Mouse (Mus musculus): ENCODE measurements around the gene Ndufa13. TPM values are rescaled to one million over a fixed set of nuclear protein-coding genes. Genes with fewer than 3 reads are reported as not detected.

Ndufa13 gene
- total and polyA plus RNA-seq, 2 experiments from 2014 or later: 91.4 to 269 TPM

DNA sequence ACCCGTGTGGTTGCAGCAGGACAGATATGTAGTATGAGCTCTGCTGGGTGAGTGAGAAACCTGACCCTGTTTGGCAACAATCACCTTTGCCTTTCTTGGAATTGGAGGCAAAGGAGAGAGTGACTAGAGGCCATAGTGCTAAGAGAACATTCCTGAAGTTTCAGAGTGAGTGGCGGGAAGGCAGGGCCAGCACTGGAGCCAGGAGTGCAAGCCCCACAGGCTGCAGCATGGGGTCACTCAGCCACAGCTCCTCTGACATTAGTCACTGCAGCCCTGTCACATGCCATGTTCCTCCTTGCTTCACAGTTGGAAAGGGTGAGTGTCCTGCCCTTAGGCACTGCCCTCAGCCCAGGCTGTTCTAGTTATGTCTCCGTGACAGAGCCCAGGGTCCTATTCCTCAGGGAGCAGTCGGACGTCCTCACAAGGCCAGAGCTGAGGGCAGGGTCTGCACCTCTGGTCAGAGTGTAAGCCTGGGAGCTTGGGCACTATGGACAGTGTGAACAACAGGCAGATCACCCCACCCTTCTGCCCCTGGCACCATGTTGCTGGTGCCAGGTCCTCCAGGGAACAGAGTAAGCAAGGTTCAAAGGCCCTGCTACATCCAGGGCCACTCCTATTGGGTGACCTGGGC is 34.5 kb downstream of the Ndufa13 start:
- no peaks in the 10 kb centered on the region for H3K36me3 ChIP-seq (ENCODE audit: insufficient read depth, low read length)
- DNase-seq (ENCODE audit: low spot score) (no peak), ATAC-seq (no peak)
- no peak overlapping the region for H3K27ac ChIP-seq
- WGBS: 89% methylated on average over 5 of the region's 5 CpGs
- TF ChIP-seq CTCF (IDR thresholded peaks at IDR 0.05; ENCODE audit: low read depth): no peak
- H3K4me1 ChIP-seq (ENCODE audit: insufficient read depth, low read length): no peaks in the 10 kb centered on the region
- no peaks in the 10 kb centered on the region for H3K9me3 ChIP-seq (ENCODE audit: low read length)
- H3K9ac ChIP-seq (replicated peaks; ENCODE audit: low read length): no peak overlapping the region
- H3K4me2 ChIP-seq (ENCODE audit: low read depth, low read length): no peak overlapping the region
- H3K4me3 ChIP-seq (ENCODE audit: low read length): no peak overlapping the region
- H3K27me3 ChIP-seq (ENCODE audit: insufficient read depth, low read length): no peaks in the 10 kb centered on the region

DNA sequence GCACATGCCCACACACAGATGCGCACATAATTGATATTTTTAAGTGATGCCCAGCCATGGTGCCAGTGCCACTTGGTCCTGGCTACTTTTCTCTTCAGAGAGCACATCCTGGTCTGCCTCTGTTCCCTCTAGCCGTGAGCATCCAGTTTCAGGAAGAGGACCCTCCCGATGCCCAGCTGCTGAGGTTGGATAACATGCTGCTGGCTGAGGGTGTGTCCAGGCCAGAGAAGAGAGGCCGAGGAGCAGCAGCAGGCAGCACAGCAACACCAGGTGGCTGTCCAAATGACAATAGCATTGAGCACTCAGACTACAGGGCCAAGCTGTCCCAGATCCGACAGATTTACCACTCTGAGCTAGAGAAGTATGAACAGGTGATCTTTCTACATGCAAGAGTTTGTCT is 38.2 kb downstream of the Ndufa13 start:
- H3K4me1 ChIP-seq (ENCODE audit: insufficient read depth, low read length): no peaks in the 10 kb centered on the region
- H3K27ac ChIP-seq: no peak overlapping the region
- ATAC-seq (no peak), DNase-seq (ENCODE audit: low spot score) (no peak)
- H3K9ac ChIP-seq (replicated peaks; ENCODE audit: low read length): no peak overlapping the region
- H3K36me3 ChIP-seq (ENCODE audit: insufficient read depth, low read length): no peaks in the 10 kb centered on the region
- no peak for TF ChIP-seq CTCF (IDR thresholded peaks at IDR 0.05; ENCODE audit: low read depth)
- H3K9me3 ChIP-seq (ENCODE audit: low read length): no peaks in the 10 kb centered on the region
- WGBS: 83% methylated on average over 5 of the region's 5 CpGs
- no peaks in the 10 kb centered on the region for H3K27me3 ChIP-seq (ENCODE audit: insufficient read depth, low read length)
- H3K4me3 ChIP-seq (ENCODE audit: low read length): no peak overlapping the region
- H3K4me2 ChIP-seq (ENCODE audit: low read depth, low read length): no peak overlapping the region

- H3K36me3 ChIP-seq (ENCODE audit: insufficient read depth, low read length): no peaks in the 10 kb centered on the region
- H3K9ac ChIP-seq (replicated peaks; ENCODE audit: low read length): no peak overlapping the region
- no peak overlapping the region for H3K4me2 ChIP-seq (ENCODE audit: low read depth, low read length)
- H3K4me1 ChIP-seq (ENCODE audit: insufficient read depth, low read length): no peaks in the 10 kb centered on the region
- TF ChIP-seq CTCF (IDR thresholded peaks at IDR 0.05; ENCODE audit: low read depth): no peak
- no peaks in the 10 kb centered on the region for H3K27me3 ChIP-seq (ENCODE audit: insufficient read depth, low read length)
- H3K27ac ChIP-seq: no peak overlapping the region
- DNase-seq (ENCODE audit: low spot score) (no peak), ATAC-seq (no peak)
- H3K4me3 ChIP-seq (ENCODE audit: low read length): no peak overlapping the region
- no peaks in the 10 kb centered on the region for H3K9me3 ChIP-seq (ENCODE audit: low read length)
- WGBS: 74% methylated on average over 5 of the region's 5 CpGs
Observed at GRCm38 (mm10) chr8:69863387-69864020, 38.9 kb downstream of the Ndufa13 start.

DNA sequence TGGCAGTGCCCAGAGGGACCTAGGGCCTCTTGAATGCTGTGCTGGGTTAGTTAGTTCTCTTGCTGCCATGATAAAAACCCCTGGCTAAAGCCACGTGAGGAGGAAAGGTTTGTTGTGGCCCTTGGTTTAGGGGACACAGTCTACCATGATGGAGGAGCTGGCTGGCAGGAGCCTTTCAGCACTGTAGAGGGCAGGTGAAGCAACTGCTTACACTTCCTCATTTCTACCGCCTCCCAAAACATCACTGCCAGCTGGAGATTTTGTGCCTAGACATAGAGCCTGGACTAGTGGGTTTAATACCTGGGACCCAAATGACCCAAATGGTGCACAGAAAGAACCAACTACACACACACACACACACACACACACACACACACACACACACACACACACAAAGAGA is 41.1 kb downstream of the Ndufa13 start:
- TF ChIP-seq CTCF (IDR thresholded peaks at IDR 0.05; ENCODE audit: low read depth): no peak
- Histone ChIP-seq H3K36me3 (ENCODE audit: insufficient read depth, low read length) (no peaks in the 10 kb centered on the region), H3K27ac (no peak overlapping the region), H3K4me2 (ENCODE audit: low read depth, low read length) (no peak overlapping the region), H3K9ac (replicated peaks; ENCODE audit: low read length) (no peak overlapping the region), H3K4me1 (ENCODE audit: insufficient read depth, low read length) (no peaks in the 10 kb centered on the region), H3K27me3 (ENCODE audit: insufficient read depth, low read length) (no peaks in the 10 kb centered on the region), H3K9me3 (ENCODE audit: low read length) (no peaks in the 10 kb centered on the region), H3K4me3 (ENCODE audit: low read length) (no peak overlapping the region)
- DNase-seq (ENCODE audit: low spot score): no peak
- ATAC-seq: no peak
- 87% methylated on average over 2 of the region's 2 CpGs for WGBS

DNA sequence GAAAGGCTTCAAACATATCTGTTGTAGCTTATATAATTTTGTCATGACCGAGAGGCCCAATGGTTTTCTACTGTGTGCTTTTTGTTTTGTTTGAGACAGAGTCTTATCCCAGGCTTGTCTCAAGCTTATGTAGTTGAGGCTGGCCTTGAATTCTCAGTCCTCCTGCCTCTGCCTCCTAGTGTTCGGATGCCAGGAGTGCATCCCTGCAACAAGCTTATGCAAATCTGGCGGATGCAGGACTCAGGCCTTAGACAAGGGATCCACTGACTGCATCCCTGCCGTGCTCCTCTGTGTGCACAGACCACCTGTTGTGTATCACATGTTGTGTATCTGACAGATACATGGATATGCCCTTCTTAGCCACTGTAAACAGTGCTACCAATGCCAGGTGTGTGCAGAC is 41.6 kb downstream of the Ndufa13 start:
- H3K4me3 ChIP-seq (ENCODE audit: low read length): no peak overlapping the region
- DNase-seq (ENCODE audit: low spot score) (no peak), ATAC-seq (no peak)
- no peak overlapping the region for H3K4me2 ChIP-seq (ENCODE audit: low read depth, low read length)
- 49% methylated on average over 4 of the region's 4 CpGs for WGBS
- H3K36me3 ChIP-seq (ENCODE audit: insufficient read depth, low read length): no peaks in the 10 kb centered on the region
- no peaks in the 10 kb centered on the region for H3K4me1 ChIP-seq (ENCODE audit: insufficient read depth, low read length)
- H3K27ac ChIP-seq: no peak overlapping the region
- TF ChIP-seq CTCF (IDR thresholded peaks at IDR 0.05; ENCODE audit: low read depth): no peak
- H3K9ac ChIP-seq (replicated peaks; ENCODE audit: low read length): no peak overlapping the region
- H3K27me3 ChIP-seq (ENCODE audit: insufficient read depth, low read length): no peaks in the 10 kb centered on the region
- no peaks in the 10 kb centered on the region for H3K9me3 ChIP-seq (ENCODE audit: low read length)

DNA sequence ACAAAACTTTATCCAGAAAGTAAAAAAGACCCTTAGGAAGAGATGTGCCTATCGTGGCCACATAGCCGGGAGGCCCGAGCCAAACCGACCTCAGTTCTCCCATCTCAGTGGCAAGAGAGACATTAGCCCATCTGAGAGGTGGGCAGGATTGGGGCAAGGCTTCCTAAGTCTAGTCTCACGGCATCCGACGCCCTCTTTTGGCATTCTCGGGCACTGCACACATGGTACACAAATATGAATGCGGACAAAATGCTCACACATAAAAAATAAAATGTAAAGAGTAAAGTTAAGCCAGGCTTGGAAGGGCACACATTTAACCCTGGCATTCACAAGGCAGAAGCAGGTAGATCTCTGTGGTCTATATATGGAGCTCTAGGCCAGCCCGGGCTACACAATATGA is 48.5 kb downstream of the Ndufa13 start:
- DNase-seq (ENCODE audit: low spot score) (no peak), ATAC-seq (no peak)
- Histone ChIP-seq H3K36me3 (ENCODE audit: insufficient read depth, low read length) (no peaks in the 10 kb centered on the region), H3K9me3 (ENCODE audit: low read length) (no peaks in the 10 kb centered on the region), H3K27me3 (ENCODE audit: insufficient read depth, low read length) (no peaks in the 10 kb centered on the region), H3K9ac (replicated peaks; ENCODE audit: low read length) (no peak overlapping the region), H3K27ac (no peak overlapping the region), H3K4me1 (ENCODE audit: insufficient read depth, low read length) (no peaks in the 10 kb centered on the region), H3K4me3 (ENCODE audit: low read length) (no peak overlapping the region), H3K4me2 (ENCODE audit: low read depth, low read length) (no peak overlapping the region)
- TF ChIP-seq CTCF (IDR thresholded peaks at IDR 0.05; ENCODE audit: low read depth): no peak
- 95% methylated on average over 10 of the region's 10 CpGs for WGBS

DNA sequence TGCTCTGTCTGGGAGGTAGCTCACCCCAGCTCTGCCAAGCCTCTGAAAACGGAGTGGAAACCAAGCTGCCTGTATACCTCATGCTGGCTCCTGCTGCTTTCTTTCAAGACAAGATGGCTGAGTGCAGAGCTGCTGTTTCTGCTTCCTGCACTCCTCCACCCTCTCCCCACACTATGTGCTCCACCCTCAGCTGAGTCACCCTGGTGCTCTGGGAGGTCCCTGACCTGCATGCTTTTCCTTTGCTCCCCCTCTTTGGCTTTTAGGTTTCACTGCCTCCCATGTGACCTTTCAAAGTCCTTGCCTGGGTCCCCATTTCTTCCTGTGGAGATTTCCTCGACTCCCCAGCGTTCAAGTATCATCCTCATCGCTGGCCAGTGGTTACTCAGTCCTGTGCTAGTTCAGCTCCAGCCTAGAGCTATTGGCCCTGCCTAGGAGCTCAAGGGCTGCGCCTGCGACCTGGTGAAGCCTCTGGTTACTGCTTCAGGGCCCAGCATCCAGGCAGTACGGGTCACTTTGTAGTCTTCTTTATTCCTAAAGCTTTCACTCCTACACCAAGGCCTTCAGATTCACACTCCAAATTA is 51.3 kb downstream of the Ndufa13 start:
- DNase-seq (ENCODE audit: low spot score): no peak
- no peak for TF ChIP-seq CTCF (IDR thresholded peaks at IDR 0.05; ENCODE audit: low read depth)
- no peaks in the 10 kb centered on the region for H3K4me1 ChIP-seq (ENCODE audit: insufficient read depth, low read length)
- no peak overlapping the region for H3K9ac ChIP-seq (replicated peaks; ENCODE audit: low read length)
- no peak overlapping the region for H3K27ac ChIP-seq
- H3K36me3 ChIP-seq (ENCODE audit: insufficient read depth, low read length): no peaks in the 10 kb centered on the region
- H3K4me2 ChIP-seq (ENCODE audit: low read depth, low read length): no peak overlapping the region
- WGBS: 86% methylated on average over 7 of the region's 7 CpGs
- no peak overlapping the region for H3K4me3 ChIP-seq (ENCODE audit: low read length)
- no peaks in the 10 kb centered on the region for H3K27me3 ChIP-seq (ENCODE audit: insufficient read depth, low read length)
- H3K9me3 ChIP-seq (ENCODE audit: low read length): no peaks in the 10 kb centered on the region
- no peak for ATAC-seq
